Mouse (Mus musculus): ENCODE measurements at regions not wholly inside any gene's neighbourhood (a gene's known extent, or its start where the extent isn't known, plus 50 kb on each side); places are given as distances from the start of the nearest gene placed in this dataset.

DNA sequence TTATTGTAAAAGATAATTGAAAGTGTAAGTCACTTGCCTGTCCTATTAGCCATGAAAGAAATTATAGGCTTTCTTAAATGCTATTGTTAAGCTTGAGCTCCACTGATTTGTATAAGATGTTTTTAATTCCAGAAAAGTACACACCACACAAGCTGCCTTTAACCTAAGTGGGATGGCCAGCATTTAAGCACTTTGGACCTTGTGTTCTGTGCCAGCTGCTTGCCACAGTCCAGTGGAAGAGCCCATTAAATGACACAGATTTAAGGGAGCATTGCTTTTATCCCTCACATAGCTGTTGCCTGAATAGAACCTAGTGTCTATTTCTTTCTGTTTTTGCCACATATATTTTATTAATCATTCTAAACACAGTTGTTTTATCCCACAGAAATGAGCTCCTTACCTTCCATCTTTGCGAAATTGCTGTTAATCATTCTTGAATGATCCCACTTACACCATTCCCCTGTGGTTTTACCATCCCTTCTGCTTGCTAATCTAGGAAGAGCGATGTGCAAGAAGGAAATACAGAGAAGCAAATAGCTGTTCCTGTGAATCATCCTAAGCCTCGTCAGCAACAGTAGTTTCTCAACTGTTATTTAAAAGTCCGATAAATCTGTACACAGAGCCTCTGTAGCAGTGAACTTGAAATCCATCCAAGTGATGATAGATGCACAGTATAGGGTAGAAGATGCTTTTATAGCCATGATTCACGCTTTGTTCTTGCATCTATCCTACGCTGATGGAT is 57.9 kb upstream of the Samsn1 start:
- no peak for DNase-seq (ENCODE audit: low spot score in 2 of 2)

DNA sequence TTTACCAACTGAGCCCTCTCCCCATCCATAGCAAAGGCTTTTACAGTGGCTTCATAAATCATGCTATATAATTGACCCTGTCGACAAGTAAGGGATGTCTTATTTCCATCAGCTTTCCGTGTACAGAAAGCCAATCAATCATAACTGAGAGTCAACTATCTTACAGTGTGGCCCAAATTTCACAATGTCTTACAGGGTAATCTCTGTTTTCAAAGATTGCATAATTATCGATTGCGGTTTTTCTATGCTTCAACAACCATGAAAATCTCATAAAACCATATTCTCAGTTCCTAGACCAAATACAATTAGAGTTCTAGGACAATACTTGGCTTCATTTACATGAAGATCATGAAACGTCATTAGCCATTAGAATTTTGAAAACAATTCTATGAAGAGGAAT is 56.1 kb upstream of the Samsn1 start:
- no peak for DNase-seq (ENCODE audit: low spot score in 2 of 2)

DNA sequence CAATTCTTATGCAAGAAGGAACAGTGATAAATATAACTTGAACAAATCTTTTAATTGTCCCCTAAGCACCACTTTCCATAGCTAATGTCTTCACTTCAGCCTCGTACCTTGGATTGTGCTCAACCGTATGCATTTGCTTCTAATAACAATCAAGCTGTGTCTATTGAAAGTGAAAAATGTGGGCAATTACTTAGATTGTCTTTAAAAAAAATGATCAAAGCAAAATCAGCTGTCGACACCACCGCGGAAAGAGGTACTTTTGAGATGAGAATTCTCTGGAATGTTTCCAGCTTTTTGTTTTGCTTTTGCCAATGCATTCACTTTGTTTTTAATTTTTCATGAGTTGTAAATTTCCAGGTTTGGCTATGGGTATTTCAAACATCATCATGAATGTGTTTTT is 54.1 kb upstream of the Samsn1 start:
- no peak for DNase-seq (ENCODE audit: low spot score in 2 of 2)

Data from heart, adult 9 months (tissue).